Mouse (Mus musculus): ENCODE measurements around the gene Fry. TPM values are rescaled to one million over a fixed set of nuclear protein-coding genes. Genes with fewer than 3 reads are reported as not detected.

Fry gene
- polyA plus RNA-seq, 1 experiment from 2014 or later = 41.9 TPM

- H3K27ac ChIP-seq (replicated peaks) = no peak overlapping the region
- H3K4me3 ChIP-seq = no peak overlapping the region
- WGBS = 37% methylated on average over 6 of the region's 6 CpGs
- no peaks in the 10 kb centered on the region for H3K27me3 ChIP-seq
- H3K4me2 ChIP-seq = no peak overlapping the region
- H3K36me3 ChIP-seq = no peaks in the 10 kb centered on the region
- H3K9ac ChIP-seq = no peak overlapping the region
- H3K9me3 ChIP-seq = no peaks in the 10 kb centered on the region
- ATAC-seq (ENCODE audit: low read depth) = no peak
- peaks cover 13% of the 10 kb centered on the region for H3K4me1 ChIP-seq (replicated peaks)
Measured at GRCm38 (mm10) chr5:150157682-150158081, 39.2 kb downstream of the Fry start.

GRCm38 (mm10) chr5:150159151-150159550 is 40.7 kb downstream of the Fry start:
- no peak overlapping the region for H3K4me2 ChIP-seq
- H3K4me3 ChIP-seq = no peak overlapping the region
- no peaks in the 10 kb centered on the region for H3K36me3 ChIP-seq
- no peak overlapping the region for H3K27ac ChIP-seq (replicated peaks)
- H3K9ac ChIP-seq = no peak overlapping the region
- H3K9me3 ChIP-seq = no peaks in the 10 kb centered on the region
- no peaks in the 10 kb centered on the region for H3K27me3 ChIP-seq
- WGBS = 55% methylated on average over 5 of the region's 5 CpGs
- ATAC-seq (ENCODE audit: low read depth) = no peak
- H3K4me1 ChIP-seq (replicated peaks) = peaks cover 13% of the 10 kb centered on the region

GRCm38 (mm10) chr5:150161193-150161592 is 42.7 kb downstream of the Fry start:
- H3K27ac ChIP-seq (replicated peaks) = no peak overlapping the region
- H3K9ac ChIP-seq = no peak overlapping the region
- H3K4me2 ChIP-seq = no peak overlapping the region
- H3K9me3 ChIP-seq = no peaks in the 10 kb centered on the region
- ATAC-seq (ENCODE audit: low read depth) = no peak
- H3K36me3 ChIP-seq = no peaks in the 10 kb centered on the region
- no peaks in the 10 kb centered on the region for H3K27me3 ChIP-seq
- peaks cover 13% of the 10 kb centered on the region for H3K4me1 ChIP-seq (replicated peaks)
- 87% methylated on average over 6 of the region's 6 CpGs for WGBS
- no peak overlapping the region for H3K4me3 ChIP-seq

GRCm38 (mm10) chr5:150161898-150162297 is 43.5 kb downstream of the Fry start:
- no peak overlapping the region for H3K4me3 ChIP-seq
- no peak for ATAC-seq (ENCODE audit: low read depth)
- peaks cover 13% of the 10 kb centered on the region for H3K4me1 ChIP-seq (replicated peaks)
- H3K4me2 ChIP-seq = no peak overlapping the region
- no peaks in the 10 kb centered on the region for H3K9me3 ChIP-seq
- H3K27me3 ChIP-seq = no peaks in the 10 kb centered on the region
- H3K36me3 ChIP-seq = no peaks in the 10 kb centered on the region
- no peak overlapping the region for H3K27ac ChIP-seq (replicated peaks)
- 85% methylated on average over 5 of the region's 5 CpGs for WGBS
- H3K9ac ChIP-seq = no peak overlapping the region

GRCm38 (mm10) chr5:150164671-150165070 is 46.2 kb downstream of the Fry start:
- H3K27ac ChIP-seq (replicated peaks) = no peak overlapping the region

GRCm38 (mm10) chr5:150166811-150167210 is 48.4 kb downstream of the Fry start:
- no peak overlapping the region for H3K27ac ChIP-seq (replicated peaks)
- no peak overlapping the region for H3K9ac ChIP-seq
- H3K9me3 ChIP-seq = no peaks in the 10 kb centered on the region
- no peaks in the 10 kb centered on the region for H3K36me3 ChIP-seq
- no peaks in the 10 kb centered on the region for H3K27me3 ChIP-seq
- no peak for ATAC-seq (ENCODE audit: low read depth)
- H3K4me2 ChIP-seq = no peak overlapping the region
- H3K4me3 ChIP-seq = no peak overlapping the region
- WGBS = 81% methylated on average over 5 of the region's 5 CpGs
- H3K4me1 ChIP-seq (replicated peaks) = no peaks in the 10 kb centered on the region

More at GRCm38 (mm10) chr5:150164671-150165070, 46.2 kb downstream of the Fry start:
- H3K4me3 ChIP-seq = no peak overlapping the region
- no peaks in the 10 kb centered on the region for H3K27me3 ChIP-seq
- no peak for ATAC-seq (ENCODE audit: low read depth)
- H3K9ac ChIP-seq = no peak overlapping the region
- WGBS = 83% methylated on average over 3 of the region's 3 CpGs
- peaks cover 3% of the 10 kb centered on the region for H3K4me1 ChIP-seq (replicated peaks)
- no peaks in the 10 kb centered on the region for H3K9me3 ChIP-seq
- no peak overlapping the region for H3K4me2 ChIP-seq
- H3K36me3 ChIP-seq = no peaks in the 10 kb centered on the region

- no peak overlapping the region for H3K4me2 ChIP-seq
- no peak overlapping the region for H3K9ac ChIP-seq
- no peak overlapping the region for H3K27ac ChIP-seq (replicated peaks)
- no peaks in the 10 kb centered on the region for H3K27me3 ChIP-seq
- 57% methylated on average over 2 of the region's 2 CpGs for WGBS
- H3K36me3 ChIP-seq = no peaks in the 10 kb centered on the region
- H3K4me1 ChIP-seq (replicated peaks) = no peaks in the 10 kb centered on the region
- no peak for ATAC-seq (ENCODE audit: low read depth)
- no peak overlapping the region for H3K4me3 ChIP-seq
- no peaks in the 10 kb centered on the region for H3K9me3 ChIP-seq
Measured at GRCm38 (mm10) chr5:150167287-150167686, 48.8 kb downstream of the Fry start.

GRCm38 (mm10) chr5:150168712-150169111 is 50.3 kb downstream of the Fry start:
- Histone ChIP-seq H3K9ac (no peak overlapping the region), H3K4me2 (no peak overlapping the region), H3K27me3 (no peaks in the 10 kb centered on the region), H3K4me1 (replicated peaks) (no peaks in the 10 kb centered on the region), H3K27ac (replicated peaks) (no peak overlapping the region; the same call in 1 of the 2 replicates), H3K9me3 (no peaks in the 10 kb centered on the region), H3K4me3 (no peak overlapping the region), H3K36me3 (no peaks in the 10 kb centered on the region)
- WGBS = 4% methylated on average over 9 of the region's 9 CpGs
- peak; percentile 87 for ATAC-seq (ENCODE audit: low read depth)

- no peak for ATAC-seq (ENCODE audit: low read depth)
- 65% methylated on average over 10 of the region's 10 CpGs for WGBS
- H3K9ac ChIP-seq = no peak overlapping the region
Measured at GRCm38 (mm10) chr5:150171562-150171961, 53.1 kb downstream of the Fry start.

GRCm38 (mm10) chr5:150173869-150174268 is 55.4 kb downstream of the Fry start:
- WGBS = 86% methylated on average over 6 of the region's 6 CpGs
- Histone ChIP-seq H3K36me3 (no peaks in the 10 kb centered on the region), H3K9ac (no peak overlapping the region), H3K4me3 (no peak overlapping the region), H3K27ac (replicated peaks) (no peak overlapping the region), H3K27me3 (no peaks in the 10 kb centered on the region), H3K4me1 (replicated peaks) (no peaks in the 10 kb centered on the region), H3K9me3 (0 out of 2 replicates have a peak, but pooled peaks cover 8% of the 10 kb centered on the region), H3K4me2 (no peak overlapping the region)
- no peak for ATAC-seq (ENCODE audit: low read depth)

More at GRCm38 (mm10) chr5:150171562-150171961, 53.1 kb downstream of the Fry start:
- H3K4me2 ChIP-seq = no peak overlapping the region
- 0 out of 2 replicates have a peak, but pooled peaks cover 8% of the 10 kb centered on the region for H3K9me3 ChIP-seq
- H3K4me3 ChIP-seq = no peak overlapping the region
- H3K4me1 ChIP-seq (replicated peaks) = no peaks in the 10 kb centered on the region
- no peak overlapping the region for H3K27ac ChIP-seq (replicated peaks)
- H3K27me3 ChIP-seq = no peaks in the 10 kb centered on the region
- no peaks in the 10 kb centered on the region for H3K36me3 ChIP-seq

GRCm38 (mm10) chr5:150174950-150175349 is 56.5 kb downstream of the Fry start:
- no peak overlapping the region for H3K9ac ChIP-seq
- no peak overlapping the region for H3K27ac ChIP-seq (replicated peaks)
- H3K27me3 ChIP-seq = no peaks in the 10 kb centered on the region
- no peak overlapping the region for H3K4me2 ChIP-seq
- H3K36me3 ChIP-seq = no peaks in the 10 kb centered on the region
- H3K4me3 ChIP-seq = no peak overlapping the region
- ATAC-seq (ENCODE audit: low read depth) = no peak
- H3K9me3 ChIP-seq = 0 out of 2 replicates have a peak, but pooled peaks cover 8% of the 10 kb centered on the region
- H3K4me1 ChIP-seq (replicated peaks) = no peaks in the 10 kb centered on the region

- ATAC-seq (ENCODE audit: low read depth) = no peak
- H3K27ac ChIP-seq (replicated peaks) = no peak overlapping the region
- H3K36me3 ChIP-seq = no peaks in the 10 kb centered on the region
- no peaks in the 10 kb centered on the region for H3K27me3 ChIP-seq
- H3K4me2 ChIP-seq = no peak overlapping the region
- H3K4me3 ChIP-seq = no peak overlapping the region
- WGBS = 84% methylated on average over 13 of the region's 13 CpGs
- H3K9me3 ChIP-seq = 0 out of 2 replicates have a peak, but pooled peaks cover 8% of the 10 kb centered on the region
- H3K9ac ChIP-seq = no peak overlapping the region
- H3K4me1 ChIP-seq (replicated peaks) = no peaks in the 10 kb centered on the region
Measured at GRCm38 (mm10) chr5:150176251-150177015, 58.0 kb downstream of the Fry start.

GRCm38 (mm10) chr5:150177757-150178156 is 59.3 kb downstream of the Fry start:
- 95% methylated on average over 1 of the region's 1 CpGs for WGBS

More at GRCm38 (mm10) chr5:150177757-150178156, 59.3 kb downstream of the Fry start:
- Histone ChIP-seq H3K9ac (no peak overlapping the region), H3K4me1 (replicated peaks) (no peaks in the 10 kb centered on the region), H3K4me2 (no peak overlapping the region), H3K27ac (replicated peaks) (no peak overlapping the region), H3K9me3 (0 out of 2 replicates have a peak, but pooled peaks cover 8% of the 10 kb centered on the region), H3K36me3 (no peaks in the 10 kb centered on the region), H3K4me3 (no peak overlapping the region), H3K27me3 (no peaks in the 10 kb centered on the region)
- no peak for ATAC-seq (ENCODE audit: low read depth)

Data from neural tube, embryonic 13.5 days (tissue).